Comparison of ENCODE assay signal across 16 mouse cellular contexts in genomic region chr3:95007706-95008105, GRCm38 (mm10). TPM values are rescaled to one million over a fixed set of nuclear protein-coding genes. Genes with fewer than 3 reads are reported as not detected.
A peak's percentile ranks its signal among the peaks of the same experiment; 100 is the strongest.
DNase-seq lines count a peak whose midpoint lies in the region; ATAC-seq and TF ChIP-seq lines count a peak whose summit lies in the region.
"Had no signal": no experiment of that assay in that cellular context is flagged by ENCODE, and none has a peak within 500 bp of the region (broad histone marks: within the 10 kb centered on the region; RNA-seq: fewer than 3 reads in every experiment).

No protein-coding gene starts in this region.

- no peak overlapping the region for H3K4me2 ChIP-seq in embryonic facial prominence, embryonic 13.5 days
- no peak overlapping the region for H3K4me2 ChIP-seq in heart, postnatal 0 days (ENCODE audit: low read depth, low read length)
- H3K4me2 ChIP-seq in midbrain, embryonic 12.5 days (replicated peaks), result no peak overlapping the region
- H3K4me2 ChIP-seq in midbrain, embryonic 14.5 days (ENCODE audit: low read length), result no peak overlapping the region
- no peak overlapping the region for H3K4me2 ChIP-seq in midbrain, embryonic 15.5 days
- H3K4me2 ChIP-seq: liver, embryonic 11.5 days; lung, embryonic 15.5 days had no signal

- no peak overlapping the region for H3K9ac ChIP-seq in embryonic facial prominence, embryonic 13.5 days
- H3K9ac ChIP-seq in heart, postnatal 0 days (replicated peaks; ENCODE audit: low read depth, low read length), result no peak overlapping the region
- no peak overlapping the region for H3K9ac ChIP-seq in midbrain, embryonic 12.5 days (replicated peaks)
- no peak overlapping the region for H3K9ac ChIP-seq in midbrain, embryonic 14.5 days (replicated peaks; ENCODE audit: low read length)
- no peak overlapping the region for H3K9ac ChIP-seq in midbrain, embryonic 15.5 days
- H3K9ac ChIP-seq: lung, embryonic 15.5 days had no signal

- TF ChIP-seq EP300 in heart, postnatal 0 days (IDR thresholded peaks at IDR 0.05; ENCODE audit: low read depth), result no peak

- 86% methylated on average over 9 of the region's 9 CpGs for WGBS in embryonic facial prominence, embryonic 13.5 days
- WGBS in embryonic facial prominence, embryonic 10.5 days, result 84% methylated on average over 9 of the region's 9 CpGs
- 78% methylated on average over 9 of the region's 9 CpGs for WGBS in heart, postnatal 0 days
- 75% methylated on average over 9 of the region's 9 CpGs for WGBS in midbrain, embryonic 12.5 days
- 89% methylated on average over 9 of the region's 9 CpGs for WGBS in midbrain, embryonic 14.5 days
- 85% methylated on average over 9 of the region's 9 CpGs for WGBS in midbrain, embryonic 15.5 days

- no peak for TF ChIP-seq CTCF in heart, postnatal 0 days (IDR thresholded peaks at IDR 0.05; ENCODE audit: low read depth)

- ATAC-seq in embryonic facial prominence, embryonic 13.5 days (ENCODE audit: insufficient number of reproducible peaks, insufficient read depth, low FRiP score, low TSS enrichment, low read depth), result no peak
- ATAC-seq in heart, postnatal 0 days (ENCODE audit: insufficient read depth, low read depth), result peak; percentile 20; the same call in 1 of the 2 replicates
- no peak for ATAC-seq in midbrain, embryonic 12.5 days (ENCODE audit: low FRiP score, low read depth)
- ATAC-seq in midbrain, embryonic 14.5 days (ENCODE audit: low FRiP score, low TSS enrichment), result no peak
- peak; percentile 22; the same call in 1 of the 2 replicates for ATAC-seq in midbrain, embryonic 15.5 days (replicated peaks)
- ATAC-seq: intestine, embryonic 16.5 days had no signal

- H3K4me3 ChIP-seq in embryonic facial prominence, embryonic 13.5 days, result no peak overlapping the region
- H3K4me3 ChIP-seq in embryonic facial prominence, embryonic 10.5 days, result no peak overlapping the region
- no peak overlapping the region for H3K4me3 ChIP-seq in heart, postnatal 0 days (ENCODE audit: low read depth, low read length)
- no peak overlapping the region for H3K4me3 ChIP-seq in midbrain, embryonic 12.5 days
- H3K4me3 ChIP-seq in midbrain, embryonic 14.5 days (replicated peaks; ENCODE audit: low read depth, low read length), result no peak overlapping the region
- H3K4me3 ChIP-seq in midbrain, embryonic 15.5 days, result no peak overlapping the region
- H3K4me3 ChIP-seq: heart, embryonic 10.5 days; hindbrain, embryonic 10.5 days; lung, embryonic 15.5 days had no signal

- no peaks in the 10 kb centered on the region; the same call in 1 of the 2 replicates for H3K4me1 ChIP-seq in embryonic facial prominence, embryonic 13.5 days
- H3K4me1 ChIP-seq in embryonic facial prominence, embryonic 10.5 days, result peaks cover under 1% of the 10 kb centered on the region; the same call in 1 of the 2 replicates
- H3K4me1 ChIP-seq in heart, postnatal 0 days (ENCODE audit: control insufficient read depth, insufficient read depth), result no peaks in the 10 kb centered on the region
- peaks cover 12% of the 10 kb centered on the region for H3K4me1 ChIP-seq in midbrain, embryonic 12.5 days
- no peaks in the 10 kb centered on the region for H3K4me1 ChIP-seq in midbrain, embryonic 14.5 days (ENCODE audit: control insufficient read depth, insufficient read depth, low read length)
- peaks cover 2% of the 10 kb centered on the region; the same call in 1 of the 2 replicates for H3K4me1 ChIP-seq in midbrain, embryonic 15.5 days
- H3K4me1 ChIP-seq: lung, embryonic 15.5 days had no signal

- 0 out of 2 replicates have a peak overlapping the region, but pooled peaks have one; percentile 7 for H3K27ac ChIP-seq in embryonic facial prominence, embryonic 13.5 days
- no peak overlapping the region for H3K27ac ChIP-seq in embryonic facial prominence, embryonic 10.5 days (replicated peaks)
- H3K27ac ChIP-seq in heart, postnatal 0 days (ENCODE audit: low read depth), result no peak overlapping the region
- peak overlapping the region; percentile 56; the same call in 1 of the 2 replicates for H3K27ac ChIP-seq in midbrain, embryonic 12.5 days (replicated peaks)
- no peak overlapping the region for H3K27ac ChIP-seq in midbrain, embryonic 14.5 days (replicated peaks; ENCODE audit: low read depth, low read length)
- no peak overlapping the region for H3K27ac ChIP-seq in midbrain, embryonic 15.5 days
- H3K27ac ChIP-seq: heart, embryonic 10.5 days; lung, embryonic 15.5 days had no signal

- DNase-seq in embryonic facial prominence, embryonic 10.5 days (ENCODE audit: low spot score), result no peak
- DNase-seq in heart, postnatal 0 days (ENCODE audit: low spot score), result no peak
- DNase-seq in heart, postnatal 4 days, result no peak
- no peak for DNase-seq in midbrain, embryonic 14.5 days
- no peak for DNase-seq in frontal cortex, postnatal 14 days (ENCODE audit: low spot score in 2 of 2)
- DNase-seq: cerebellum, postnatal 14 days; left cerebral cortex, postnatal 4 days; thymus, postnatal 4 days had no signal

- no peaks in the 10 kb centered on the region for H3K27me3 ChIP-seq in embryonic facial prominence, embryonic 13.5 days
- H3K27me3 ChIP-seq in embryonic facial prominence, embryonic 10.5 days (replicated peaks; ENCODE audit: low read depth, poor library complexity, severe bottlenecking), result no peaks in the 10 kb centered on the region
- no peaks in the 10 kb centered on the region for H3K27me3 ChIP-seq in heart, postnatal 0 days (ENCODE audit: control insufficient read depth, insufficient read depth, low read length)
- H3K27me3 ChIP-seq in midbrain, embryonic 12.5 days, result no peaks in the 10 kb centered on the region
- H3K27me3 ChIP-seq in midbrain, embryonic 14.5 days (ENCODE audit: control insufficient read depth, insufficient read depth, low read length), result no peaks in the 10 kb centered on the region
- no peaks in the 10 kb centered on the region for H3K27me3 ChIP-seq in midbrain, embryonic 15.5 days (replicated peaks)
- H3K27me3 ChIP-seq: lung, embryonic 15.5 days had no signal

- H3K36me3 ChIP-seq in embryonic facial prominence, embryonic 13.5 days, result peaks cover 93% of the 10 kb centered on the region
- H3K36me3 ChIP-seq in embryonic facial prominence, embryonic 10.5 days (replicated peaks), result peaks cover 100% of the 10 kb centered on the region
- peaks cover 89% of the 10 kb centered on the region for H3K36me3 ChIP-seq in heart, postnatal 0 days (replicated peaks; ENCODE audit: control insufficient read depth, insufficient read depth, low read length)
- peaks cover 89% of the 10 kb centered on the region for H3K36me3 ChIP-seq in midbrain, embryonic 12.5 days
- H3K36me3 ChIP-seq in midbrain, embryonic 14.5 days (ENCODE audit: control insufficient read depth, insufficient read depth, low read length), result peaks cover 95% of the 10 kb centered on the region
- peaks cover 60% of the 10 kb centered on the region for H3K36me3 ChIP-seq in midbrain, embryonic 15.5 days (replicated peaks)

- H3K9me3 ChIP-seq in embryonic facial prominence, embryonic 13.5 days, result no peaks in the 10 kb centered on the region
- H3K9me3 ChIP-seq in embryonic facial prominence, embryonic 10.5 days, result no peaks in the 10 kb centered on the region
- no peaks in the 10 kb centered on the region for H3K9me3 ChIP-seq in heart, postnatal 0 days (replicated peaks; ENCODE audit: control insufficient read depth, low read length)
- H3K9me3 ChIP-seq in midbrain, embryonic 12.5 days, result no peaks in the 10 kb centered on the region
- no peaks in the 10 kb centered on the region for H3K9me3 ChIP-seq in midbrain, embryonic 14.5 days (ENCODE audit: control insufficient read depth, low read length)
- H3K9me3 ChIP-seq in midbrain, embryonic 15.5 days, result no peaks in the 10 kb centered on the region
- H3K9me3 ChIP-seq: heart, embryonic 10.5 days; hindbrain, embryonic 10.5 days; lung, embryonic 15.5 days had no signal

RNA-seq across cellular contexts. Expression of gene Zfp687, which starts 7.5 kb away (rescaled TPM):
- 22.2 and 25.1 TPM in 2 replicates for polyA plus RNA-seq in embryonic facial prominence, embryonic 13.5 days (2015; fragmentation: Nextera tagmentation; extraction: Ambion mirVana)
- 34.9 and 36.9 TPM in 2 replicates for polyA plus RNA-seq in embryonic facial prominence, embryonic 10.5 days (2016; fragmentation: Nextera tagmentation; extraction: Ambion mirVana)
- 15.0 and 28.5 TPM in 2 replicates for total RNA-seq in heart, postnatal 0 days (2014; rRNA removed; ENCODE audit: low replicate concordance)
- polyA plus RNA-seq in heart, postnatal 0 days (2015; fragmentation: Nextera tagmentation; extraction: Ambion mirVana), result 8.1 and 8.3 TPM in 2 replicates
- total RNA-seq in heart, postnatal 4 days (2021), result 10 to 100 TPM; 30.7 to 33.4 TPM
- polyA plus RNA-seq in midbrain, embryonic 12.5 days (2016; fragmentation: Nextera tagmentation; extraction: Ambion mirVana), result 40.2 and 41.3 TPM in 2 replicates
- polyA plus RNA-seq in midbrain, embryonic 14.5 days (2014; fragmentation: Nextera tagmentation; extraction: Ambion mirVana), result 22.5 and 30.0 TPM in 2 replicates
- 20.7 and 21.2 TPM in 2 replicates for polyA plus RNA-seq in midbrain, embryonic 15.5 days (2015; fragmentation: Nextera tagmentation; extraction: Ambion mirVana)

RNA-seq across cellular contexts. Expression of gene Pi4kb, which starts 33.2 kb away (rescaled TPM):
- polyA plus RNA-seq in embryonic facial prominence, embryonic 13.5 days (2015; fragmentation: Nextera tagmentation; extraction: Ambion mirVana), result 23.4 and 26.5 TPM in 2 replicates
- 23.8 and 24.4 TPM in 2 replicates for polyA plus RNA-seq in embryonic facial prominence, embryonic 10.5 days (2016; fragmentation: Nextera tagmentation; extraction: Ambion mirVana)
- 44.4 and 47.2 TPM in 2 replicates for total RNA-seq in heart, postnatal 0 days (2014; rRNA removed; ENCODE audit: low replicate concordance)
- 12.6 and 13.7 TPM in 2 replicates for polyA plus RNA-seq in heart, postnatal 0 days (2015; fragmentation: Nextera tagmentation; extraction: Ambion mirVana)
- 10 to 100 TPM; 33.4 to 36.5 TPM for total RNA-seq in heart, postnatal 4 days (2021)
- polyA plus RNA-seq in midbrain, embryonic 12.5 days (2016; fragmentation: Nextera tagmentation; extraction: Ambion mirVana), result 23.0 and 25.7 TPM in 2 replicates
- 24.3 and 28.7 TPM in 2 replicates for polyA plus RNA-seq in midbrain, embryonic 14.5 days (2014; fragmentation: Nextera tagmentation; extraction: Ambion mirVana)
- polyA plus RNA-seq in midbrain, embryonic 15.5 days (2015; fragmentation: Nextera tagmentation; extraction: Ambion mirVana), result 22.5 and 24.6 TPM in 2 replicates

RNA-seq across cellular contexts. Expression of gene Psmd4, which starts 34.7 kb away (rescaled TPM):
- polyA plus RNA-seq in embryonic facial prominence, embryonic 13.5 days (2015; fragmentation: Nextera tagmentation; extraction: Ambion mirVana), result 286 and 293 TPM in 2 replicates
- polyA plus RNA-seq in embryonic facial prominence, embryonic 10.5 days (2016; fragmentation: Nextera tagmentation; extraction: Ambion mirVana), result 349 and 357 TPM in 2 replicates
- total RNA-seq in heart, postnatal 0 days (2014; rRNA removed; ENCODE audit: low replicate concordance), result 190 and 210 TPM in 2 replicates
- 205 and 208 TPM in 2 replicates for polyA plus RNA-seq in heart, postnatal 0 days (2015; fragmentation: Nextera tagmentation; extraction: Ambion mirVana)
- total RNA-seq in heart, postnatal 4 days (2021), result 100 to 1,000 TPM; 145 to 147 TPM
- polyA plus RNA-seq in midbrain, embryonic 12.5 days (2016; fragmentation: Nextera tagmentation; extraction: Ambion mirVana), result 277 and 293 TPM in 2 replicates
- polyA plus RNA-seq in midbrain, embryonic 14.5 days (2014; fragmentation: Nextera tagmentation; extraction: Ambion mirVana), result 258 and 282 TPM in 2 replicates
- 277 and 284 TPM in 2 replicates for polyA plus RNA-seq in midbrain, embryonic 15.5 days (2015; fragmentation: Nextera tagmentation; extraction: Ambion mirVana)

RNA-seq across cellular contexts. Expression of gene Rfx5, which starts 53.8 kb away (rescaled TPM):
- 10.8 and 11.3 TPM in 2 replicates for polyA plus RNA-seq in embryonic facial prominence, embryonic 13.5 days (2015; fragmentation: Nextera tagmentation; extraction: Ambion mirVana)
- polyA plus RNA-seq in embryonic facial prominence, embryonic 10.5 days (2016; fragmentation: Nextera tagmentation; extraction: Ambion mirVana), result 6.9 and 7.0 TPM in 2 replicates
- 3.9 and 8.6 TPM in 2 replicates for total RNA-seq in heart, postnatal 0 days (2014; rRNA removed; ENCODE audit: low replicate concordance)
- 2.3 and 2.7 TPM in 2 replicates for polyA plus RNA-seq in heart, postnatal 0 days (2015; fragmentation: Nextera tagmentation; extraction: Ambion mirVana)
- 10 to 100 TPM in 1 of 2 experiments, 1 to 10 TPM in 1; 9.3 to 11.9 TPM for total RNA-seq in heart, postnatal 4 days (2021)
- polyA plus RNA-seq in midbrain, embryonic 12.5 days (2016; fragmentation: Nextera tagmentation; extraction: Ambion mirVana), result 6.6 and 8.4 TPM in 2 replicates
- 8.3 and 8.6 TPM in 2 replicates for polyA plus RNA-seq in midbrain, embryonic 14.5 days (2014; fragmentation: Nextera tagmentation; extraction: Ambion mirVana)
- 6.5 and 7.0 TPM in 2 replicates for polyA plus RNA-seq in midbrain, embryonic 15.5 days (2015; fragmentation: Nextera tagmentation; extraction: Ambion mirVana)

Comparison
In these comparisons a context has a peak if more than half of its experiments do, and no peak if none do; other contexts are left out.
1. ATAC-seq: peak in heart, postnatal 0 days (single experiment) and midbrain, embryonic 15.5 days (single experiment); none in embryonic facial prominence, embryonic 13.5 days (single experiment), midbrain, embryonic 12.5 days (single experiment) and midbrain, embryonic 14.5 days (single experiment).
2. H3K27ac ChIP-seq: peak in embryonic facial prominence, embryonic 13.5 days (single experiment) and midbrain, embryonic 12.5 days (single experiment); none in embryonic facial prominence, embryonic 10.5 days (single experiment), heart, postnatal 0 days (single experiment), midbrain, embryonic 14.5 days (single experiment) and midbrain, embryonic 15.5 days (single experiment).